Mouse (Mus musculus) embryonic facial prominence, embryonic 10.5 days (tissue): ENCODE data around the gene Eefsec. TPM values are rescaled to one million over a fixed set of nuclear protein-coding genes. Genes with fewer than 3 reads are reported as not detected.
A peak's percentile ranks its signal among the peaks of the same experiment; 100 is the strongest.

Experiments used
- DNase-seq: peaks from one replicate; pipeline ENCODE4 v3.0.0-alpha.2; 2017; ENCODE audit warnings: low spot score
- H3K27ac ChIP-seq: fragments of 300-500 bp; sonication (generic); replicated peaks from 2 replicates; pipeline ENCODE4 v1.5.1; 2016; ENCODE audit warnings: mild to moderate bottlenecking
- H3K27me3 ChIP-seq: fragments of 300-500 bp; sonication (generic); replicated peaks from 2 replicates; pipeline ENCODE4 v1.6.1; 2016; ENCODE audit warnings: low read depth, mild to moderate bottlenecking; ENCODE audit not compliant: poor library complexity, severe bottlenecking
- H3K36me3 ChIP-seq: fragments of 300-500 bp; sonication (generic); replicated peaks from 2 replicates; pipeline ENCODE4 v1.6.1; 2016; ENCODE audit warnings: mild to moderate bottlenecking, moderate library complexity
- H3K4me1 ChIP-seq: fragments of 300-500 bp; sonication (generic); 2 replicates; pipeline ENCODE4 v1.6.1; 2016
- H3K4me3 ChIP-seq: fragments of 300-500 bp; sonication (generic); 2 replicates; pipeline ENCODE4 v1.5.1; 2016; ENCODE audit warnings: mild to moderate bottlenecking, moderate library complexity
- H3K9me3 ChIP-seq: fragments of 300-500 bp; sonication (generic); 2 replicates; pipeline ENCODE4 v1.6.1; 2016; ENCODE audit warnings: mild to moderate bottlenecking
- WGBS: fragments of 180-500 bp; shearing (Covaris S2); methylation state at CpG from one replicate; pipeline ENCODE4 v1.1.7; 2016; 5-methylcytosine and 5-hydroxymethylcytosine counted together
- polyA plus RNA-seq: library from polyadenylated mRNA; unstranded; fragments of >200 nt; fragmentation: Nextera tagmentation; extraction: Ambion mirVana; gene quantifications from 2 replicates; pipeline ENCODE4 v1.2.1, GENCODE M21; 2016

Eefsec gene
- polyA plus RNA-seq, 1 experiment from 2014 or later = 45.0 TPM

DNA sequence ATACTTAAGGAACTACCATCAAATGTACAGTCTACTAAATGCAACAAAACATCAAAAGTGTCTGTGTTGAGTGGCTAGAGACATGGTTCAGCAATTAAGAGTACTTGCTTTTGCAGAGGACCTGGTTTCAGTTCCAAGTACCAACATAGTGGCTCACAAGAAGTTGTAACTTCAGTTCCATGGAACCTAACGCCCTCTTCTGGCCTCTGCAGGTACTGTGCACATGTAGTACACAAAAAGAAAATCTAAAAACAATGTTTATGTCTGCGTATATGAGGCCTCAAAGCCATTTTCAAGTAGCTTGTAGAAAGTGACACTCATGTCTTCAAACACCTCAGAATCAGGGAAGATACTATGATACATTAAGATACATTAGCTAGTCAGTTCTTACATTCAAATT, 48.4 kb downstream of the Eefsec start:
- Histone ChIP-seq H3K36me3 (no peaks in the 10 kb centered on the region), H3K27me3 (no peaks in the 10 kb centered on the region), H3K4me1 (peaks cover 19% of the 10 kb centered on the region), H3K27ac (no peak overlapping the region), H3K9me3 (no peaks in the 10 kb centered on the region), H3K4me3 (no peak overlapping the region)
- no peak for DNase-seq
- 66% methylated on average over 2 of the region's 2 CpGs for WGBS

DNA sequence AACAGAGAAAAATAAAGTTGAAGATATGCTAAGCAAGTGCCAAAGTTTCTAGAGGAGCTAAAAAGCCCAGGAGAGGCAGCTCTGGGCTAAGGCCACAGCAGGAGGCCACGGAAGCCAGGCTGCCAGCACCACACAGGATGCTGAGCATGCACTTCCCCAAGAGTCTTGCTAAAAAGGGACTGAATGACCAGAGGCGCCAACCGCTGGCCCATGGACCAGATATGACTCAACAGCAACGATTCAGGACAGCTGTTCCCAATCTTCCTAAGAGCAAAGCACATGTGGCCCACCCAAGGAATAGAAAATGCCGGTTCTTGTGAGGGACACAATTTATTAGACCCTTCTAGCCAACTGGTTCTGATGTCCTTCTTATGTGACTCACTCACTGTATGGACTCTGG, 57.4 kb downstream of the Eefsec start:
- Histone ChIP-seq H3K4me3 (no peak overlapping the region), H3K9me3 (no peaks in the 10 kb centered on the region), H3K27ac (peak overlapping the region; percentile 76), H3K36me3 (no peaks in the 10 kb centered on the region), H3K4me1 (peaks cover 60% of the 10 kb centered on the region), H3K27me3 (no peaks in the 10 kb centered on the region)
- 55% methylated on average over 5 of the region's 5 CpGs for WGBS
- peak; percentile 38 for DNase-seq

DNA sequence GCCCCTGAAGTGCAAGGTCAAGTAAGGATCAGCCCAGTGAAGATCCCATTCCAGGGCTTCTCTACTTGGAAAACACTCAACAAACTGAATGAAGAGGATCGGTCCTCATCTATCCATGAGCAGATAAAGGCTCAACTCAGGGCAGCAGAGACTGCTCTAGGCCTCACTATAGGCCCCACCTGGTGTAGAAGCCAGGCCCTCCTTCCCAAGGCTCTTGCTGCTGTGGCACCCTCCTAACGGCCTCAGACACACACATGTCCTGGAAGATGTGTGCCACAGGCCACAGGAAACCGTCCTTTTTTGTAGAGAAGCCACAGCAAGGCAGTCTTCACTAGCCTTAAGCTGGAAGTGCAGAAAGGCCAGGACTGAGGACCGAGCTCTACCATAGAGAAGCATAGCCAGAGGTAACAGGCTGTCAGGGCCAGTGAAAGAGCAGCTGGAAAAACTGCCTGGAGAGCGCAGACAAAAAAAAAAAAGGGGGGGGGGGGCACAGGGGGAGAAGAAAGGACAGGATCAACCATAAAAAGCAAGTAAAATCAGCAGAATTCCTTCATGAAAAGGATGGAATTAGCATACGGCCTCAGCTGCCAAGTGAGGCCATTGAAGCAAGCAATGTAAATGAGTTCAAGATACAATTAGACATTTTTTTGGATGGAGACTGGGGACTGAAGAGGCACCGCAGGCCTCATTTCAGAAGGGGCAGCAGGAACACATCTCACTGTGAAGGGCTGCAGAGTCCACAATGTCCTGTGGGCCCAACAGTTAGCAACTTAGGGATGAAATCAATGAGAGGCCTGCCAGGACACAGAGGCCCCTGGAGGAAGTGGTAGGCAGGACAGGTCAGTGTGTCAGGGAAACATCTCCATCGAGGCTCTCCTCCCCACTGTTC, 58.3 kb downstream of the Eefsec start:
- H3K27me3 ChIP-seq = no peaks in the 10 kb centered on the region

DNA sequence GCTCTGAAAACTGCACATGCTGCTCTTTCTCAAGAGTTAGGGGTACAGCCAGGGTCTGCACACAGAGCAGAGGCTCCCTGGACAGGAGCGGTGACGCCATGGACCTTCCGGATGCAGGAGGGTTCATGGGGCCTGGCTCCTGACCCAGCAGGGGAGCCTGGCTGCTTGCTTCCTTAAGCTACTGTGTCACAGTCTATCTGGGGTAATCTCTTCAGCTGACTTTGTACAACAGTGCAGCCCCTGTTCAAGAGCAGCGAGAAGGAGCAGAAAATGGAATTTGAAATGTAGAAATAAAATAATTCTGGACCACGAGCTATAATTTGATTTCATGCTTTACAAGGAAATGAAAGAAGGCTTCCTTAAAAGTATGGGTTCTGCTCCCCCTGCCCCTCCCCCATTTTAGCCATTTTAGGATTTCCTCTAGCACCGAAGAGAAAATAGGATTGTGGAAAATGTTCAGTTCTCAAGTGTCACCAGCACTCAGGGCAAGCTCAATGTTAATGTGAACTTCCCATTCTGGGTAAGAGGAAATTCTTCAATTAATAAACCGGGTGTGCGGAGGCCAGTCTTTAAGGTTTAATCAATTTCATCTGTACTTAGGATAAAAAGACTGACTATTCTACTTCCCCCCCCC, 61.8 kb downstream of the Eefsec start:
- DNase-seq = peak; percentile 54
- Histone ChIP-seq H3K27ac (peak overlapping the region; percentile 87), H3K27me3 (no peaks in the 10 kb centered on the region), H3K4me3 (no peak overlapping the region), H3K36me3 (no peaks in the 10 kb centered on the region), H3K4me1 (peaks cover 70% of the 10 kb centered on the region), H3K9me3 (no peaks in the 10 kb centered on the region)
- WGBS = 43% methylated on average over 8 of the region's 8 CpGs

More for the DNA sequence above, 58.3 kb downstream of the Eefsec start:
- no peak overlapping the region for H3K4me3 ChIP-seq
- no peaks in the 10 kb centered on the region for H3K36me3 ChIP-seq
- H3K4me1 ChIP-seq = peaks cover 60% of the 10 kb centered on the region
- DNase-seq = no peak
- 68% methylated on average over 8 of the region's 8 CpGs for WGBS
- no peaks in the 10 kb centered on the region for H3K9me3 ChIP-seq
- H3K27ac ChIP-seq = peak overlapping the region; percentile 76

DNA sequence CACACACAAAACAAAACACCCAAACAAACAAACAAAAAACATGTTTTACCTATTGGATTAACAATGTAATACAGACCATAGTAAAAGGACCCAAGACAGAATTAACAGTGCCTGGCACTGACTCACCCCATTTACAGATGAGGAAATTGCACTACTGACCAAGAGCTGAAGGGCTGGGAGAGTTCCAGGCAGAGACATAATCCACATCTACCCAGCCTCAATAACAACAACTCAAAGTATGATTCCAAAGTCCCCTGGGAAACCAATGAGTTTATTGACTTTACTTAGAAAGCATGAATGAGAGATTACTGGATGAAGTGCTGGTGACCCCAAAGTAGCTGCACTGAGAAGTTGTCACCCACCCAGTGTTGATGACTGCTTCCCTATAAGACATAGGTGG, 62.6 kb downstream of the Eefsec start:
- H3K4me1 ChIP-seq = peaks cover 67% of the 10 kb centered on the region
- no peaks in the 10 kb centered on the region for H3K36me3 ChIP-seq
- no peak overlapping the region for H3K4me3 ChIP-seq
- no peaks in the 10 kb centered on the region for H3K27me3 ChIP-seq
- H3K9me3 ChIP-seq = no peaks in the 10 kb centered on the region
- no peak for DNase-seq
- H3K27ac ChIP-seq = peak overlapping the region; percentile 87

DNA sequence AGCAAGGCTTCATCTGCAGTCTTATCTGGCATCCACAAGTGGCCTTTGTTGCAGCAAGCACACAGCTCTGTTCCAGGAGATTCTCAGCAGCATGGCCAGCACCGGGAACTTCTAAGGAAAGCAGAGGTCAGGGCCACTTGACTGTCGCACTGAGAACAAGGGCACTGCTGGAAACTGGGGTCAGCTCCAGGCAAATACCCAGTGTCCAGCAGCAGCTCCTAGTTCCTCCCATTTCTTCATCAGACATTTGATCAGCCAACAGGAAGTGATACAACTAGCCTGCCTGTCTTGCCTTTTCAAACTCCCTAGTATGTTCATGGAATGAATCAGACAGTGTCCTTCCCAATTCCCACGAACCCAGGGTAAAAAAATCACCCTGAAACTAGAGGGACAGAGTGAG, 66.6 kb downstream of the Eefsec start:
- no peaks in the 10 kb centered on the region for H3K36me3 ChIP-seq
- H3K4me1 ChIP-seq = peaks cover 36% of the 10 kb centered on the region
- H3K4me3 ChIP-seq = no peak overlapping the region
- peak; percentile 21 for DNase-seq
- H3K27me3 ChIP-seq = no peaks in the 10 kb centered on the region
- no peaks in the 10 kb centered on the region for H3K9me3 ChIP-seq
- H3K27ac ChIP-seq = peak overlapping the region; percentile 71
- 21% methylated on average over 3 of the region's 3 CpGs for WGBS

DNA sequence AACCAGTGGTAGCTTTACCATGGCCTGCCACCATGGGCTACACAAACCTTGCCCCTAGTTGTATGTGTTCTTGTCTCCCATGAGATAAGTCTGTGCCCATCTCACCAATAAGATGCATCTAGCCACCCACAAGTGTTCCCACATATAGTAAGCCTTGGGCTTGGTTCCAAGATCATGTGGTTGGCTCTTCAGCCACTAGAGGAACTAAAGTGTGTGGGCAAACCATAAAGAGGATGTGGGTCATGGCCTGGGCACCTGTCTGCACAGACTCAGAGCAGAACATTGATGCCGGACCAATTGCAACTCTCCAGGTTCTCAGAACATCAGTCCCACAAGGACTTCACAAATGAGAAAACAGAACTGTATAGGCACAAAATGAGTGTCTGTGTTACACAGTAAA, 67.5 kb downstream of the Eefsec start:
- no peaks in the 10 kb centered on the region for H3K9me3 ChIP-seq
- 92% methylated on average over 1 of the region's 1 CpGs for WGBS
- no peak overlapping the region for H3K4me3 ChIP-seq

DNA sequence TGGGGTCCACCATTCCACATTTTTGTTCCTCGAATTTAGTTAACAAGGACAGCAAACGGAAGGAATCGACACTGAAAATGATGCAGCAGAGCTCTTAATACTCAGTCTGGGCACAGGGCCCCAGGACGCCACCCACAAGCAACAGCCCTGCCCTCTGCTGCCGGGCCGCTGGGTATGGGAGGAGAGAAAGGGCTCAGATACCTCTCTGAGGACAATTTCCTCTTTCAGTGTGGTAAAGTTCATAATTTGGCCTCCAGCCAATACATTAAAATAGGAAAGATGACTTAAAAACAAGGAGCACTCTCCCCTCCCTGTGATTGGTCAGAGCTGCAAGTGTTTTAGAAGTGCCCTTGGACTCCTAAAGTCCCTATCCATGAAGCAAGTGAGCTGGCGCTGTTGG, 72.1 kb downstream of the Eefsec start:
- no peak overlapping the region for H3K4me3 ChIP-seq
- WGBS = 84% methylated on average over 7 of the region's 7 CpGs
- 0 out of 2 replicates have a peak, but pooled peaks cover 7% of the 10 kb centered on the region for H3K36me3 ChIP-seq
- no peak overlapping the region for H3K27ac ChIP-seq
- H3K9me3 ChIP-seq = no peaks in the 10 kb centered on the region
- no peak for DNase-seq
- peaks cover 16% of the 10 kb centered on the region for H3K4me1 ChIP-seq
- no peaks in the 10 kb centered on the region for H3K27me3 ChIP-seq

More for the DNA sequence above, 67.5 kb downstream of the Eefsec start:
- H3K27ac ChIP-seq = no peak overlapping the region; the same call in 1 of the 2 replicates
- H3K36me3 ChIP-seq = no peaks in the 10 kb centered on the region
- H3K4me1 ChIP-seq = peaks cover 27% of the 10 kb centered on the region
- DNase-seq = no peak
- no peaks in the 10 kb centered on the region for H3K27me3 ChIP-seq

DNA sequence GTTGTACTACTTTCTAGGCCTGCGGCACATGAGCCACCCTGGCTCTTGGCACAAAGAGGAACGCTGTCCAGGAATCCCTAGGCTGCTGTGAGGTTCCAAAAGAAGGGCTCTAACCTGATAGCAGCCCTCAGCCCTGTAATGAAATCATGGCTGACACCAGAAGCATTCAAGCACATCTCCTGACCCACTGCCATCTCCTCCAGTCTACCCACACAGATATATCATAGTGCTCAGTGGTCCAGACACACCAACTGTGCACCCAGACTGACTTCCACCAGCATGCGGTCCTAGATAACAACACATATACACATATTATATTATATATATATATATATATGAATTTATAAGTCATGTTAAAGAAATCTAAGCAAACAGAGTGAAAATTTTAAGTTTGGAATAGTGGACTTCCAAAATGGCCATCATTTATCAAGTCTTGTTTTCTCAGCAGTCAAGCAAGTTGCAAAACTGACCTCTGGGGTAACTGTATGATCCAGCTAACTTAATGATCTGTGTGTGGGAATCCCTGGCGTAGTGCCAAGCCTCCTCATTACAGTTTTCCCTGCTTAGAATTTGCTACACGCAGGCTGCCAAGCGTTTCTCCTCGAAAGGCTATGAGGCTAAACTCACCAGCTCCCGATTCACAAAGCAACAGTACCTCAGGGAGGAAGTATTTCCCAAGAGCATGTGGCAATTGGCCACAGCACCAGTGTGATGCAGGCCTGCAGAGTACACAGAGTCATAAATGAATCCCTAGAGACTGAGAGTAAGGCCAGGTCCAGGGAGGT, 76.3 kb downstream of the Eefsec start:
- WGBS = 90% methylated on average over 8 of the region's 8 CpGs
- Histone ChIP-seq H3K4me3 (no peak overlapping the region), H3K36me3 (0 out of 2 replicates have a peak, but pooled peaks cover 7% of the 10 kb centered on the region), H3K4me1 (peaks cover 9% of the 10 kb centered on the region), H3K9me3 (no peaks in the 10 kb centered on the region), H3K27me3 (no peaks in the 10 kb centered on the region), H3K27ac (no peak overlapping the region)
- DNase-seq = no peak

DNA sequence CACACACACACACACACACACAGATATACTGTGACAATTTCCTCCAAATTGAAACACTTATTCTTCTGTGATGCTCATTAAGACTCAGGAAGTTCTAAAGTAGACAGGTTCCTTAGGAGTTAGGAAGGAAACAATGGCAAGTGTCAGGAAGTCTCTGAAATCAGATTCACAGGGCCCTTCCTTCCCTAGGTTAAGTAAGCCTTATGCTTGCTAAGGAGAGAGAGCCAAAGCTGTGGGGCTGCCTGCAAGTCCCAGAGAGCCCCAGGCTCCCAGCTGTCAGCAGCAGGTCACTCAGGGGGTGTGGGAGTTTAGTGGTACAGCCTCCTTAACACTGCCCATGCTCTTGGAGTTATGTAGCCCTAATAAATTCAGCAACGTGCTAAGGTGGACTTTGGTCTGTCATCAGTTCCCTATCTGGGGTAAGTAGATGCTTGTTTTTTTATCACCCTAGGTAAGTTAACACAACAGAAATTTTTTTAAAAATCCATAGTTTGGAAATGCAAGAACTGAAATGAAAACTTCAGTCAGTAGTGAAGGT, 82.8 kb downstream of the Eefsec start:
- WGBS = 72% methylated on average over 1 of the region's 1 CpGs
- Histone ChIP-seq H3K27ac (no peak overlapping the region), H3K9me3 (no peaks in the 10 kb centered on the region), H3K36me3 (peaks cover 2% of the 10 kb centered on the region), H3K4me1 (peaks cover 3% of the 10 kb centered on the region; the same call in 1 of the 2 replicates), H3K4me3 (no peak overlapping the region), H3K27me3 (no peaks in the 10 kb centered on the region)
- no peak for DNase-seq

DNA sequence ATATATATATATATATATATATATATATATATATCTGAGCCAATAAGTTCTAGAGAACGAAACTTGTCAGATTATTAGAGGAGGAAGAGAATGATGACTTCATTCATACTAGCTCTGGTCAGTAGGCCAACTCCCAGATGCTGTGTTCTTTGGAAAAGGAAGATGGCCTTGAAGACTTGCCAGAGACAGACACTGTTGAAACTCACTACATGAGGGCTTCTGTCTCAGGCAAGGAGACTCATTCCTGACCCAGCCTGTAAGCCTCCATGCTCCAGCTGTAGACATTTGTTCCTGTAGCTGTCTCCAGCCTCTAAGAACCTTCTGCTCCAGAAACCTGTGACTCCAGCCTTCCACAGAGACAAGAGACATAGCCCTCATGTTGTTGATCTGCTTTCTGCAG, 85.2 kb downstream of the Eefsec start:
- H3K36me3 ChIP-seq = peaks cover 7% of the 10 kb centered on the region

DNA sequence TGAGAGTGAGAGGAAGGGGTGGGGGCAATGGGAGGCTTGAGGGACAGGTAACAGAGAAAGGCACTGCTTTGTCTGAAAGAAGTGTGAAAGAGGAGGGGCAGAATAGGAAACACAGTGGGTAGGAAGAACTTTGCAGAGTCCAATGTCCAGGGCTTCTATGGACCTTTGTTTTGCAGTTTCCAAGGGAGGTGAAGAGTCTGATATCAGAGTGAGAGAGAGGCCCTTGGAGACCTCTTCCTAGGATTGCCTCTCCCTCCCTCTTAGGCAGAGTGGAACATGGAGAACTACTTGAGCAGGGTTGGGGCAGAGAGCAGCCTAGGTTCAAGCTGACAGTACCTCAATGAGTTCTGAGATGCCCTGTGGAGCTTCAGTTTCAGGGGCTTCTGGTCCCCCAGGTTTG, 88.1 kb downstream of the Eefsec start:
- no peak for DNase-seq
- no peaks in the 10 kb centered on the region for H3K27me3 ChIP-seq
- H3K36me3 ChIP-seq = peaks cover 19% of the 10 kb centered on the region
- H3K4me1 ChIP-seq = peaks cover 14% of the 10 kb centered on the region
- no peak overlapping the region for H3K27ac ChIP-seq
- H3K4me3 ChIP-seq = no peak overlapping the region
- no peaks in the 10 kb centered on the region for H3K9me3 ChIP-seq

More for the DNA sequence above, 85.2 kb downstream of the Eefsec start:
- 89% methylated on average over 1 of the region's 1 CpGs for WGBS
- no peak overlapping the region for H3K27ac ChIP-seq
- no peaks in the 10 kb centered on the region for H3K27me3 ChIP-seq
- H3K4me3 ChIP-seq = no peak overlapping the region
- H3K4me1 ChIP-seq = peaks cover 5% of the 10 kb centered on the region
- no peaks in the 10 kb centered on the region for H3K9me3 ChIP-seq
- DNase-seq = no peak
